Mouse (Mus musculus): Measurements from ENCODE around the gene Prr11. TPM values are rescaled to one million over a fixed set of nuclear protein-coding genes. Genes with fewer than 3 reads are reported as not detected.
"Not testable (repeated sequence)": the region's sequence is repeated elsewhere in the genome, so short reads cannot be mapped to it uniquely, and the experiment has no call there.

The Prr11 gene
- total RNA-seq, 1 experiment, result 9.6 TPM

DNA sequence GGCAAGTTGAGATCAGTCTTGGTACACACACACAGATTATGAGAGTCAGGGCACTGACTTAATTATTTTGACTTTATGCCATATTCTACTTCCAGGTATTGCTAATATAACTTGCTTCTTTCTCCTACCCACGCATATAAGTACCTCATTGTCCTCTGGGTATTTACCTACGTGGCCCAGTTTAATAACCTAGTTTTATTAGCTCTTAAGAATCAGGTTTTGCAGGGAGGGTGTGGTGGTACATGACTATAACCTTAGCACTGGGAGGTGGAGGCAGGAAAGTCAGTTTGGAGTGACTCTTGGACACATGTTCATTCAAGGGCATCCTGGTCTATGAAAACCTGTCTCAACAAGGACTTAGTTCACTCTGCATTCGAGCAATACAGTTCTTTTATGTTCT is 46.4 kb downstream of the Prr11 start:
- H3K9me3 ChIP-seq (ENCODE audit: control insufficient read depth, insufficient read depth, low read depth, low read length), result no peaks in the 10 kb centered on the region
- TF ChIP-seq HCFC1 (IDR thresholded peaks at IDR 0.05; ENCODE audit: borderline replicate concordance, insufficient read depth, low read length), result no peak
- no peak for TF ChIP-seq MAFK (IDR thresholded peaks at IDR 0.05; ENCODE audit: insufficient read depth, low read depth, low read length)
- no peak for TF ChIP-seq CHD2 (IDR thresholded peaks at IDR 0.05; ENCODE audit: low read depth, low read length)
- TF ChIP-seq ZC3H11A (IDR thresholded peaks at IDR 0.05; ENCODE audit: borderline replicate concordance, low read depth, low read length), result no peak
- TF ChIP-seq ZNF384 (IDR thresholded peaks at IDR 0.05; ENCODE audit: low read depth, low read length), result no peak
- H3K4me1 ChIP-seq (ENCODE audit: control insufficient read depth in 2 of 2, insufficient read depth in 2 of 2, low read length in 2 of 2, poor library complexity in 1 of 2), result no peaks in the 10 kb centered on the region
- H3K36me3 ChIP-seq (ENCODE audit: control insufficient read depth, insufficient read depth, low read length, poor library complexity, severe bottlenecking), result no peaks in the 10 kb centered on the region
- no peak overlapping the region for H3K9ac ChIP-seq (ENCODE audit: insufficient read depth, low read depth, low read length, poor library complexity, severe bottlenecking)
- no peak overlapping the region for H3K27ac ChIP-seq (ENCODE audit: insufficient read depth, low read depth, low read length, poor library complexity, severe bottlenecking)
- in situ Hi-C loops (cut with MboI; ENCODE audit: low sequenced_read_pairs in 2 of 2, unreplicated experiment in 2 of 2), result no loop called here
- no peak for DNase-seq (ENCODE audit: low read depth, low spot score)
- no peak overlapping the region for H3K4me3 ChIP-seq (ENCODE audit: insufficient read depth in 1 of 2, low read depth in 1 of 2, low read length in 2 of 2, poor library complexity in 1 of 2, severe bottlenecking in 1 of 2)

DNA sequence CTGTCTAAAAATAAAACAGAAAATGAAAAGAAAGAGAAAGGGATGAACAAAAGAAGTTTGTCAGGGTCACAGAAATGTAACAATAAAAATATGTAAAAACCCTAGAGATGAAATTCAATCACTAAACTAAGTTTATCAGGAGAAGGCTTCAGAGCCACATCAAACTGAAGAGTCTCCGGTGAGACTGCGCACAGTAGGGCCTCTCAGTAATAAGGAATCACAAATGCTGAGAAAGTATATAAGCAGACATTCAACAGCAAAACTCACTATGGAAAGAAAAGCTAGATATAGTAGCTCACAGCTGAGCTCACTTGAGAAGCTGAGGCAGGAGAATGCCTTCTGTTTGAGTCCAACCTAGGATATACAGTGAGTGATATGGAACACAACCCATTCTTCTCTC is 48.1 kb downstream of the Prr11 start:
- Histone ChIP-seq H3K9me3 (ENCODE audit: control insufficient read depth, insufficient read depth, low read depth, low read length) (no peaks in the 10 kb centered on the region), H3K27ac (ENCODE audit: insufficient read depth, low read depth, low read length, poor library complexity, severe bottlenecking) (no peak overlapping the region), H3K9ac (ENCODE audit: insufficient read depth, low read depth, low read length, poor library complexity, severe bottlenecking) (no peak overlapping the region), H3K4me3 (ENCODE audit: insufficient read depth in 1 of 2, low read depth in 1 of 2, low read length in 2 of 2, poor library complexity in 1 of 2, severe bottlenecking in 1 of 2) (no peak overlapping the region), H3K36me3 (ENCODE audit: control insufficient read depth, insufficient read depth, low read length, poor library complexity, severe bottlenecking) (no peaks in the 10 kb centered on the region), H3K4me1 (ENCODE audit: control insufficient read depth in 2 of 2, insufficient read depth in 2 of 2, low read length in 2 of 2, poor library complexity in 1 of 2) (no peaks in the 10 kb centered on the region)
- TF ChIP-seq ZC3H11A (IDR thresholded peaks at IDR 0.05; ENCODE audit: borderline replicate concordance, low read depth, low read length) (no peak), MAFK (IDR thresholded peaks at IDR 0.05; ENCODE audit: insufficient read depth, low read depth, low read length) (no peak), HCFC1 (IDR thresholded peaks at IDR 0.05; ENCODE audit: borderline replicate concordance, insufficient read depth, low read length) (no peak), CHD2 (IDR thresholded peaks at IDR 0.05; ENCODE audit: low read depth, low read length) (no peak), ZNF384 (IDR thresholded peaks at IDR 0.05; ENCODE audit: low read depth, low read length) (no peak)
- in situ Hi-C loops (cut with MboI; ENCODE audit: low sequenced_read_pairs in 2 of 2, unreplicated experiment in 2 of 2), result no loop called here
- DNase-seq (ENCODE audit: low read depth, low spot score), result no peak

DNA sequence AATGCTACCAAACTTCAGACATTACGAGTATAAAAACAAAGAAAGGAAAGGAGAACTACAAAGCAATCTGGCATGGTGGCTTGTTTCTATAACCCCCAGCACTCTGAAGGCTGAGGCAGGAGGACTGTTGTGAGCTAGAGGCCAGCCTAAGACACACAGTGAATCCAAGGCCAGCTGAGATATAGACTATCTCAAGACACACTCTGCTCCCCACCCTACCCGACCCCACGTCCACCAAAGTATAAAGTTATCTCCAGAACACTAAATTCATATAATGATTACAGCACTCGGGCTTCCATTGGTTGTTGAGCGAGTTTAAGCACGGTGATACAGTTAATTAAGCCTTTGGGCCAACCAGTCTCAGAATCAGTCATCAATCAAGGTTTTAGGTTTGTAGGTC is 52.2 kb downstream of the Prr11 start:
- H3K4me3 ChIP-seq (ENCODE audit: insufficient read depth in 1 of 2, low read depth in 1 of 2, low read length in 2 of 2, poor library complexity in 1 of 2, severe bottlenecking in 1 of 2), result no peak overlapping the region
- H3K27ac ChIP-seq (ENCODE audit: insufficient read depth, low read depth, low read length, poor library complexity, severe bottlenecking), result no peak overlapping the region
- H3K4me1 ChIP-seq (ENCODE audit: control insufficient read depth in 2 of 2, insufficient read depth in 2 of 2, low read length in 2 of 2, poor library complexity in 1 of 2), result no peaks in the 10 kb centered on the region
- in situ Hi-C loops (cut with MboI; ENCODE audit: low sequenced_read_pairs in 2 of 2, unreplicated experiment in 2 of 2), result no loop called here
- H3K9me3 ChIP-seq (ENCODE audit: control insufficient read depth, insufficient read depth, low read depth, low read length), result no peaks in the 10 kb centered on the region
- DNase-seq (ENCODE audit: low read depth, low spot score), result no peak
- no peak overlapping the region for H3K9ac ChIP-seq (ENCODE audit: insufficient read depth, low read depth, low read length, poor library complexity, severe bottlenecking)
- no peaks in the 10 kb centered on the region for H3K36me3 ChIP-seq (ENCODE audit: control insufficient read depth, insufficient read depth, low read length, poor library complexity, severe bottlenecking)
- no peak for TF ChIP-seq CHD2 (IDR thresholded peaks at IDR 0.05; ENCODE audit: low read depth, low read length)
- no peak for TF ChIP-seq ZNF384 (IDR thresholded peaks at IDR 0.05; ENCODE audit: low read depth, low read length)
- no peak for TF ChIP-seq ZC3H11A (IDR thresholded peaks at IDR 0.05; ENCODE audit: borderline replicate concordance, low read depth, low read length)
- no peak for TF ChIP-seq MAFK (IDR thresholded peaks at IDR 0.05; ENCODE audit: insufficient read depth, low read depth, low read length)
- TF ChIP-seq HCFC1 (IDR thresholded peaks at IDR 0.05; ENCODE audit: borderline replicate concordance, insufficient read depth, low read length), result no peak

DNA sequence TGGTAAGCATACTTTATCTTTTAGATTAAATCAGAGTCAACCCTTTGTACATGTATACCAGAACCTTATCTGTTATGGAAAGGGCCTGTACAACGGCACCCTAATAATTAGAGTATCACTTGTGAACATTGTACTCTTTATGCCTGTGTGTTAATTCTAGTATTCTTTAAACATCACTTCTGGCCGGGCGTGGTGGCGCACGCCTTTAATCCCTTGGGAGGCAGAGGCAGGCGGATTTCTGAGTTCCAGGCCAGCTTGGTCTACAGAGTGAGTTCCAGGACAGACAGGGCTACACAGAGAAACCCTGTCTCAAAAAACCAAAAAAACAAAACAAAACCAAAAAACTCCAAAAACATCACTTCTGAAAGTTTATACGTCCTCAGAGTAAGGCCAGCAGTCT is 59.6 kb downstream of the Prr11 start:
- H3K36me3 ChIP-seq (ENCODE audit: control insufficient read depth, insufficient read depth, low read length, poor library complexity, severe bottlenecking); H3K4me1 ChIP-seq (ENCODE audit: control insufficient read depth in 2 of 2, insufficient read depth in 2 of 2, low read length in 2 of 2, poor library complexity in 1 of 2); H3K4me3 ChIP-seq (ENCODE audit: insufficient read depth in 1 of 2, low read depth in 1 of 2, low read length in 2 of 2, poor library complexity in 1 of 2, severe bottlenecking in 1 of 2); H3K9ac ChIP-seq (ENCODE audit: insufficient read depth, low read depth, low read length, poor library complexity, severe bottlenecking); DNase-seq (ENCODE audit: low read depth, low spot score); in situ Hi-C loops (cut with MboI; ENCODE audit: low sequenced_read_pairs in 2 of 2, unreplicated experiment in 2 of 2); H3K27ac ChIP-seq (ENCODE audit: insufficient read depth, low read depth, low read length, poor library complexity, severe bottlenecking); H3K9me3 ChIP-seq (ENCODE audit: control insufficient read depth, insufficient read depth, low read depth, low read length): not testable (repeated sequence)

DNA sequence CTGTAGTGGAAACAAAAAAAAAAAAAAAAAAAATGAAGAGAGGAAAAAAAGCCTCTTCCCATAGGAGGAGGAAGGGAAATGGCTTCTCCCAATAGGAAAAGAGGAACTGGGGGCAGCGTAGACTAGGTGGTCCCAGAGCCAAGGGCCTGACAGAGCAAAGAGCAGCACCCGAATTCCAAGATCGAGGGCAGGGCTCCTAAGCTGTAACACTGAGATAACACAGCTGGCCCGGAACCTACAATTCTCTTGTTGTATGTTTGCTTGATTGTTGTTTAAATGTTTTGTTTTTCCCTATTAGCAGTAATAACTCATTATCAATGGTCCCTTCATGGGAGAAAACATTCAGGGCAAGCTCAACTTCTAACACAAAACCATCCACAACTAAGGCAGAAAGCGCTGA is 61.5 kb downstream of the Prr11 start:
- Histone ChIP-seq H3K9ac (ENCODE audit: insufficient read depth, low read depth, low read length, poor library complexity, severe bottlenecking) (no peak overlapping the region), H3K4me1 (ENCODE audit: control insufficient read depth in 2 of 2, insufficient read depth in 2 of 2, low read length in 2 of 2, poor library complexity in 1 of 2) (no peaks in the 10 kb centered on the region; a peak in 1 of 4 replicates), H3K36me3 (ENCODE audit: control insufficient read depth, insufficient read depth, low read length, poor library complexity, severe bottlenecking) (no peaks in the 10 kb centered on the region), H3K27ac (ENCODE audit: insufficient read depth, low read depth, low read length, poor library complexity, severe bottlenecking) (no peak overlapping the region), H3K4me3 (ENCODE audit: insufficient read depth in 1 of 2, low read depth in 1 of 2, low read length in 2 of 2, poor library complexity in 1 of 2, severe bottlenecking in 1 of 2) (no peak overlapping the region), H3K9me3 (ENCODE audit: control insufficient read depth, insufficient read depth, low read depth, low read length) (no peaks in the 10 kb centered on the region)
- TF ChIP-seq ZC3H11A (IDR thresholded peaks at IDR 0.05; ENCODE audit: borderline replicate concordance, low read depth, low read length), result no peak
- TF ChIP-seq CHD2 (IDR thresholded peaks at IDR 0.05; ENCODE audit: low read depth, low read length), result no peak
- no peak for TF ChIP-seq MAFK (IDR thresholded peaks at IDR 0.05; ENCODE audit: insufficient read depth, low read depth, low read length)
- TF ChIP-seq ZNF384 (IDR thresholded peaks at IDR 0.05; ENCODE audit: low read depth, low read length), result no peak
- TF ChIP-seq HCFC1 (IDR thresholded peaks at IDR 0.05; ENCODE audit: borderline replicate concordance, insufficient read depth, low read length), result no peak
- no peak for DNase-seq (ENCODE audit: low read depth, low spot score)
- in situ Hi-C loops (cut with MboI; ENCODE audit: low sequenced_read_pairs in 2 of 2, unreplicated experiment in 2 of 2), result no loop called here
